Mouse (Mus musculus): ENCODE results near the gene Wbp11.

DNA sequence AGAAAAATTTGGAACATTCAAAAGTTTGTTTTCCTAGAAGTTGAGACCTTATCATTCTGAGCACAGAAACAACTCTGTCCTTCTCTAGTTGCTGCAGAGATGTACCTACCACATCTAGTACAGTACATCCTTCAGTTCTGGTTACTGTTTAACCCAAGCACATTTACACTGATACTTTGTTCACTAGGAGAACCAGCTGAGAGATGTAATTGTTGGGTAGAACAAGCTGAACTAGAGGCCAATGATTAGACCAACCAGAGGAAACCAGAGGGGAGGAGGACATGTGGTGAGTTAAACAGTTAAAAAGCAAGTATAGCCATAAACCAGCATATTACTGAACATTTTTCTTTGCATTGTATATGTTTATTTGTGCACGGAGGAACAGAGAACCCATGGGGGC, 51.6 kb downstream of the Wbp11 start:
- TF ChIP-seq CTCF (conservative IDR thresholded peaks at IDR 0.05; ENCODE audit: insufficient read depth, insufficient read length, low read depth, low read length), result no peak
- TF ChIP-seq POLR2A (IDR thresholded peaks at IDR 0.05; ENCODE audit: low read depth, low read length), result no peak

Data from kidney, adult 2 months (tissue).